Mouse (Mus musculus) kidney, postnatal 0 days (tissue): ENCODE measurements at regions not wholly inside any gene's neighbourhood (a gene's known extent, or its start where the extent isn't known, plus 50 kb on each side); places are given as distances from the start of the nearest gene placed in this dataset.
A peak's percentile ranks its signal among the peaks of the same experiment; 100 is the strongest.

ENCODE experiments used
- ATAC-seq: fragments of 200-750 bp; cut with Nextera tagmentation; replicated peaks from 2 replicates; pipeline ENCODE4 v1.8.0; 2017; ENCODE audit warnings: low read depth, moderate number of reproducible peaks, moderate TSS enrichment, moderate library complexity; ENCODE audit not compliant: low FRiP score
- DNase-seq: peaks from one replicate; pipeline ENCODE4 v3.0.0-alpha.2; 2016; ENCODE audit warnings: low spot score
- H3K27ac ChIP-seq: fragments of 300-500 bp; sonication (generic); 2 replicates; pipeline ENCODE4 v1.5.1; 2014; ENCODE audit warnings: mild to moderate bottlenecking
- H3K27me3 ChIP-seq: fragments of 300-500 bp; sonication (generic); 2 replicates; pipeline ENCODE4 v1.6.1; 2014; ENCODE audit warnings: low read length, mixed read lengths; ENCODE audit not compliant: insufficient read depth
- H3K36me3 ChIP-seq: fragments of 300-500 bp; sonication (generic); 2 replicates; pipeline ENCODE4 v1.6.1; 2014; ENCODE audit warnings: low read length, mixed read lengths; ENCODE audit not compliant: insufficient read depth
- H3K4me1 ChIP-seq: fragments of 300-500 bp; sonication (generic); replicated peaks from 2 replicates; pipeline ENCODE4 v1.6.1; 2014; ENCODE audit warnings: antibody characterized with exemption, low read length, mixed read lengths; ENCODE audit not compliant: insufficient read depth
- H3K4me2 ChIP-seq: fragments of 300-500 bp; sonication (generic); 2 replicates; pipeline ENCODE4 v1.6.1; 2014; ENCODE audit warnings: mild to moderate bottlenecking, low read length, moderate library complexity, mixed read lengths
- H3K4me3 ChIP-seq: fragments of 300-500 bp; sonication (generic); replicated peaks from 2 replicates; pipeline ENCODE4 v1.5.1; 2014; ENCODE audit warnings: low read depth, low read length
- H3K9ac ChIP-seq: fragments of 300-500 bp; sonication (generic); 2 replicates; pipeline ENCODE4 v1.6.1; 2014; ENCODE audit warnings: low read depth, low read length
- H3K9me3 ChIP-seq: fragments of 300-500 bp; sonication (generic); replicated peaks from 2 replicates; pipeline ENCODE4 v1.6.1; 2016; ENCODE audit warnings: low read length, inconsistent platforms, mixed read lengths
- CTCF ChIP-seq: IDR thresholded peaks from 2 replicates; pipeline ENCODE4 v1.5.1; 2016; ENCODE audit warnings: antibody characterized with exemption, low read depth, mild to moderate bottlenecking, moderate library complexity
- WGBS: fragments of 180-500 bp; shearing (Covaris S2); extraction: QIAGEN DNeasy Blood & Tissue Kit; methylation state at CpG from one replicate; pipeline ENCODE4 v1.1.7; 2014; 5-methylcytosine and 5-hydroxymethylcytosine counted together

DNA sequence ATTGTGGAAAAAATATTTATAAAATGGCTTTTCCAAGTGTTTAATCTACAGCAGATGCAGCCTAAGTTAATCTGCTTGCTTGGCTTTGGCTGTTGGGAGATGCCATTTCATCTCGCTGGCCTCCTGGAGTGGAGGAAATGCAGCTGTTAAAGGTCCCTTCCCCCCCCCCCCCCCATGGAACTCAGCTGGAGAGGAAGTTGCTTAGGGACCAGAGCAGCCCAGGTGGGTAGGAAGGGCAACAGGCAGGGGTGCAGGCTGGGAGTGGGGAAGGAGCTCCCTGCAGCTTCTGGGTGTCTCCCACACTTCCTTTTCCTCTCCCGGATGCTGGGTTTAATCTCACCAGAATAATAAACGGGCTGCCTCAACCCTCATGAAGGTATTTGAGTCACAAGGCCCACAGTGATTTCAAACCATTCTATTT, 104.0 kb upstream of the Pmepa1 start:
- H3K4me2 ChIP-seq, result no peak overlapping the region
- 49% methylated on average over 3 of the region's 3 CpGs for WGBS
- H3K4me3 ChIP-seq, result no peak overlapping the region
- H3K4me1 ChIP-seq, result peaks cover 21% of the 10 kb centered on the region; the same call in 1 of the 2 replicates
- H3K27me3 ChIP-seq, result no peaks in the 10 kb centered on the region
- no peaks in the 10 kb centered on the region for H3K36me3 ChIP-seq
- no peaks in the 10 kb centered on the region for H3K9me3 ChIP-seq
- peak overlapping the region; percentile 61; the same call in 1 of the 2 replicates for H3K27ac ChIP-seq
- ATAC-seq (no peak), DNase-seq (peak; percentile 49)
- no peak overlapping the region for H3K9ac ChIP-seq
- no peak for TF ChIP-seq CTCF

- 39% methylated on average over 7 of the region's 7 CpGs for WGBS
- ATAC-seq (peak; percentile 31; the same call in 1 of the 2 replicates), DNase-seq (peak; percentile 82)
- no peak overlapping the region for H3K4me2 ChIP-seq
- no peak for TF ChIP-seq CTCF
- no peaks in the 10 kb centered on the region for H3K36me3 ChIP-seq
- H3K4me1 ChIP-seq, result peaks cover 21% of the 10 kb centered on the region; the same call in 1 of the 2 replicates
- H3K4me3 ChIP-seq, result no peak overlapping the region
- no peaks in the 10 kb centered on the region for H3K27me3 ChIP-seq
- no peak overlapping the region for H3K9ac ChIP-seq
- H3K9me3 ChIP-seq, result no peaks in the 10 kb centered on the region
- H3K27ac ChIP-seq, result 0 out of 2 replicates have a peak overlapping the region, but pooled peaks have one; percentile 28
Measured at GRCm38 (mm10) chr2:173382176-173382813, 106.0 kb upstream of the Pmepa1 start.

DNA sequence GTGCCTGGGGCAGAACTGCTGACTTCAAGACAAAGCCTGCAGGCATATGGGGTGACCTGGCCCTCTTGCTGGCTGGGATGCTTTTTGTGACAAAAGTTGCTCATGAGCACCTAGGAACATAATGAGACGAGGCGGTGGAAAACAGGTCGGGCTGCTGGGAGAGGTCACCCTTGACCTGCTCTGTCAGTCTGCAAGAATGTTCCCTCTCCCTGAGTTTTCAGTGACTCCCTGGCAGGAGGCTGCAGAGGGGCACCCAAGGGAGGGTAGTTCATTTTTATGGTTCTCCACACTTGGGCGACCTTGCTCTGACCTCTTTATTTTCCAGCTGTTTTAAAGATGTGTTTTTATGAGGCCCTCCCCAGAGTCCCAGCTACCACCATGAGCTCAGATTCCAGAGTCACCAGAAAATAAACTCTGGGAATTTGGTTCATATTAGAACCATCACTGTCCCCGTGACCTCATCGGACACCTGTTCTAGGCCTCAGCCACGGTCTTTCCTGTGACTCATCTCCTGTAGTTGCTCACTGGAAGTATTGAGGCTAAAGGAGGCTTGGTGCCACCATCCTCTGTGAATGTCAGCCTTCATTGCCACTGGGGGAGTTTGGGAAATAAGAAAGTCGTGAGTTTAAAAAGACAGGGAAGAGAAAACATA, 108.7 kb upstream of the Pmepa1 start:
- Histone ChIP-seq H3K27me3 (no peaks in the 10 kb centered on the region), H3K4me2 (no peak overlapping the region), H3K4me1 (peaks cover 15% of the 10 kb centered on the region; the same call in 1 of the 2 replicates), H3K9me3 (no peaks in the 10 kb centered on the region), H3K4me3 (no peak overlapping the region), H3K27ac (peak overlapping the region; percentile 10; the same call in 1 of the 2 replicates), H3K9ac (no peak overlapping the region), H3K36me3 (no peaks in the 10 kb centered on the region)
- WGBS, result 42% methylated on average over 8 of the region's 8 CpGs
- 0 out of 2 replicates have a peak, but pooled peaks have one; percentile 49 for ATAC-seq
- DNase-seq, result peak; percentile 40
- no peak for TF ChIP-seq CTCF

- 51% methylated on average over 9 of the region's 9 CpGs for WGBS
Measured at GRCm38 (mm10) chr2:173385722-173386141, 109.4 kb upstream of the Pmepa1 start.

GRCm38 (mm10) chr2:173388140-173388539, 111.8 kb upstream of the Pmepa1 start:
- Histone ChIP-seq H3K36me3 (no peaks in the 10 kb centered on the region), H3K4me3 (no peak overlapping the region), H3K4me1 (peaks cover 15% of the 10 kb centered on the region; the same call in 1 of the 2 replicates), H3K4me2 (no peak overlapping the region), H3K27me3 (no peaks in the 10 kb centered on the region), H3K27ac (no peak overlapping the region), H3K9me3 (no peaks in the 10 kb centered on the region), H3K9ac (no peak overlapping the region)
- WGBS, result 76% methylated on average over 4 of the region's 4 CpGs
- no peak for DNase-seq
- TF ChIP-seq CTCF, result no peak
- no peak for ATAC-seq

More at GRCm38 (mm10) chr2:173385722-173386141, 109.4 kb upstream of the Pmepa1 start:
- Histone ChIP-seq H3K27me3 (no peaks in the 10 kb centered on the region), H3K4me1 (0 out of 2 replicates have a peak, but pooled peaks cover 12% of the 10 kb centered on the region), H3K4me2 (no peak overlapping the region), H3K9me3 (no peaks in the 10 kb centered on the region), H3K36me3 (no peaks in the 10 kb centered on the region), H3K27ac (0 out of 2 replicates have a peak overlapping the region, but pooled peaks have one; percentile 6), H3K9ac (no peak overlapping the region), H3K4me3 (no peak overlapping the region)
- no peak for TF ChIP-seq CTCF
- no peak for DNase-seq
- no peak for ATAC-seq

- ATAC-seq (peak; percentile 73), DNase-seq (peak; percentile 80)
- Histone ChIP-seq H3K27me3 (no peaks in the 10 kb centered on the region), H3K27ac (peak overlapping the region; percentile 40), H3K4me2 (no peak overlapping the region), H3K9me3 (no peaks in the 10 kb centered on the region), H3K4me1 (peaks cover 6% of the 10 kb centered on the region; the same call in 1 of the 2 replicates), H3K4me3 (no peak overlapping the region), H3K9ac (no peak overlapping the region), H3K36me3 (no peaks in the 10 kb centered on the region)
- no peak for TF ChIP-seq CTCF
- WGBS, result 40% methylated on average over 14 of the region's 14 CpGs
Measured at GRCm38 (mm10) chr2:173392557-173393323, 116.4 kb upstream of the Pmepa1 start.
